Mouse (Mus musculus) lung, embryonic 15.5 days (tissue): Measurements from ENCODE around the gene Rrm2. TPM values are rescaled to one million over a fixed set of nuclear protein-coding genes. Genes with fewer than 3 reads are reported as not detected.

Experiments
- ATAC-seq: fragments of 200-750 bp; cut with Nextera tagmentation; 2 replicates; pipeline ENCODE4 v1.8.0; 2017; ENCODE audit warnings: moderate number of reproducible peaks, borderline replicate concordance; ENCODE audit not compliant: low FRiP score, low TSS enrichment; ENCODE audit errors: extremely low read depth
- H3K27ac ChIP-seq: fragments of 300-500 bp; sonication (generic); 2 replicates; pipeline ENCODE4 v1.5.1; 2015; ENCODE audit warnings: moderate library complexity, mild to moderate bottlenecking, inconsistent platforms
- H3K27me3 ChIP-seq: fragments of 300-500 bp; sonication (generic); 2 replicates; pipeline ENCODE4 v1.6.1; 2015; ENCODE audit warnings: inconsistent platforms
- H3K36me3 ChIP-seq: fragments of 300-500 bp; sonication (generic); 2 replicates; pipeline ENCODE4 v1.6.1; 2015; ENCODE audit warnings: inconsistent platforms
- H3K4me1 ChIP-seq: fragments of 300-500 bp; sonication (generic); 2 replicates; pipeline ENCODE4 v1.6.1; 2015; ENCODE audit warnings: inconsistent platforms
- H3K4me2 ChIP-seq: fragments of 300-500 bp; sonication (generic); 2 replicates; pipeline ENCODE4 v1.6.1; 2015; ENCODE audit warnings: inconsistent platforms, mild to moderate bottlenecking, moderate library complexity
- H3K4me3 ChIP-seq: fragments of 300-500 bp; sonication (generic); 2 replicates; pipeline ENCODE4 v1.5.1; 2015; ENCODE audit warnings: mild to moderate bottlenecking, inconsistent platforms
- H3K9ac ChIP-seq: fragments of 300-500 bp; sonication (generic); 2 replicates; pipeline ENCODE4 v1.6.1; 2015; ENCODE audit warnings: inconsistent platforms
- H3K9me3 ChIP-seq: fragments of 300-500 bp; sonication (generic); 2 replicates; pipeline ENCODE4 v1.6.1; 2016; ENCODE audit warnings: inconsistent platforms
- WGBS: fragments of 180-500 bp; shearing (Covaris S2); methylation state at CpG from one replicate; pipeline ENCODE4 v1.1.7; 2015; 5-methylcytosine and 5-hydroxymethylcytosine counted together
- polyA plus RNA-seq: library from polyadenylated mRNA; unstranded; fragments of >200 nt; fragmentation: Nextera tagmentation; extraction: Ambion mirVana; gene quantifications from 2 replicates; pipeline ENCODE4 v1.2.1, GENCODE M21; 2015

Rrm2 gene
- polyA plus RNA-seq = 222 and 224 TPM in 2 replicates

- ATAC-seq = peak; percentile 92
- H3K9me3 ChIP-seq = no peaks in the 10 kb centered on the region
- H3K9ac ChIP-seq = peak within 1 kb of the TSS; percentile 82
- under 1% methylated on average over 83 of the region's 83 CpGs for WGBS
- peak within 1 kb of the TSS; percentile 82 for H3K4me3 ChIP-seq
- peak within 1 kb of the TSS; percentile 87 for H3K27ac ChIP-seq
- no peaks in the 10 kb centered on the region for H3K27me3 ChIP-seq
- peak within 1 kb of the TSS; percentile 94 for H3K4me2 ChIP-seq
- H3K4me1 ChIP-seq = peaks cover 49% of the 10 kb centered on the region
- H3K36me3 ChIP-seq = peaks cover 19% of the 10 kb centered on the region
Measured at GRCm38 (mm10) chr12:24707954-24708823, at the start of gene Rrm2. Gene Rrm2, plus strand, starts transcription at chr12:24708241.

- Histone ChIP-seq H3K4me2 (no peak overlapping the region), H3K9me3 (no peaks in the 10 kb centered on the region), H3K36me3 (peaks cover 53% of the 10 kb centered on the region), H3K4me3 (no peak overlapping the region), H3K27me3 (no peaks in the 10 kb centered on the region), H3K9ac (no peak overlapping the region), H3K4me1 (no peaks in the 10 kb centered on the region), H3K27ac (no peak overlapping the region)
- ATAC-seq = no peak
- WGBS = 86% methylated on average over 4 of the region's 4 CpGs
Measured at GRCm38 (mm10) chr12:24658998-24659397, 49.0 kb upstream of the Rrm2 start.

GRCm38 (mm10) chr12:24659923-24660322 lies 48.1 kb upstream of the Rrm2 start:
- WGBS = 85% methylated on average over 9 of the region's 9 CpGs
- Histone ChIP-seq H3K4me2 (no peak overlapping the region), H3K4me1 (no peaks in the 10 kb centered on the region), H3K27ac (no peak overlapping the region), H3K9ac (no peak overlapping the region), H3K4me3 (no peak overlapping the region), H3K27me3 (no peaks in the 10 kb centered on the region), H3K9me3 (no peaks in the 10 kb centered on the region), H3K36me3 (peaks cover 45% of the 10 kb centered on the region)
- ATAC-seq = no peak

GRCm38 (mm10) chr12:24661100-24661499 lies 46.9 kb upstream of the Rrm2 start:
- no peak for ATAC-seq
- no peaks in the 10 kb centered on the region for H3K27me3 ChIP-seq
- H3K4me2 ChIP-seq = no peak overlapping the region
- no peaks in the 10 kb centered on the region for H3K9me3 ChIP-seq
- no peak overlapping the region for H3K9ac ChIP-seq
- no peak overlapping the region for H3K4me3 ChIP-seq
- H3K4me1 ChIP-seq = no peaks in the 10 kb centered on the region
- WGBS = 75% methylated on average over 4 of the region's 4 CpGs
- H3K27ac ChIP-seq = no peak overlapping the region
- H3K36me3 ChIP-seq = peaks cover 35% of the 10 kb centered on the region

- ATAC-seq = no peak
- H3K27ac ChIP-seq = no peak overlapping the region
- no peaks in the 10 kb centered on the region for H3K9me3 ChIP-seq
- H3K4me1 ChIP-seq = no peaks in the 10 kb centered on the region
- 80% methylated on average over 5 of the region's 5 CpGs for WGBS
- H3K36me3 ChIP-seq = peaks cover 32% of the 10 kb centered on the region
- H3K4me2 ChIP-seq = no peak overlapping the region
- H3K27me3 ChIP-seq = no peaks in the 10 kb centered on the region
- H3K4me3 ChIP-seq = no peak overlapping the region
- no peak overlapping the region for H3K9ac ChIP-seq
Measured at GRCm38 (mm10) chr12:24662131-24662530, 45.9 kb upstream of the Rrm2 start.

- peaks cover 26% of the 10 kb centered on the region for H3K27me3 ChIP-seq
- H3K27ac ChIP-seq = no peak overlapping the region
- no peak for ATAC-seq
- no peaks in the 10 kb centered on the region for H3K36me3 ChIP-seq
- H3K4me1 ChIP-seq = peaks cover 30% of the 10 kb centered on the region
- peak overlapping the region; percentile 54 for H3K4me3 ChIP-seq
- WGBS = 10% methylated on average over 9 of the region's 9 CpGs
- H3K9me3 ChIP-seq = no peaks in the 10 kb centered on the region
- peak overlapping the region; percentile 66 for H3K9ac ChIP-seq
- peak overlapping the region; percentile 91 for H3K4me2 ChIP-seq
Measured at GRCm38 (mm10) chr12:24680096-24680491, 27.9 kb upstream of the Rrm2 start.

- no peak overlapping the region for H3K27ac ChIP-seq
- 2% methylated on average over 54 of the region's 61 CpGs for WGBS
- peaks cover 26% of the 10 kb centered on the region for H3K27me3 ChIP-seq
- H3K4me2 ChIP-seq = peak overlapping the region; percentile 91
- H3K9me3 ChIP-seq = no peaks in the 10 kb centered on the region
- H3K4me1 ChIP-seq = peaks cover 30% of the 10 kb centered on the region
- H3K9ac ChIP-seq = peak overlapping the region; percentile 66
- ATAC-seq = peak; percentile 55; the same call in 1 of the 2 replicates
- peak overlapping the region; percentile 54 for H3K4me3 ChIP-seq
- no peaks in the 10 kb centered on the region for H3K36me3 ChIP-seq
Measured at GRCm38 (mm10) chr12:24680492-24681285, 27.4 kb upstream of the Rrm2 start.

GRCm38 (mm10) chr12:24681286-24682023 lies 26.6 kb upstream of the Rrm2 start, which contains the start of gene Cys1:
Gene Cys1, minus strand, starts transcription at chr12:24681813.
- H3K36me3 ChIP-seq = no peaks in the 10 kb centered on the region
- H3K27me3 ChIP-seq = peaks cover 26% of the 10 kb centered on the region
- WGBS = 5% methylated on average over 20 of the region's 20 CpGs
- H3K4me1 ChIP-seq = peaks cover 35% of the 10 kb centered on the region
- H3K4me2 ChIP-seq = peak within 1 kb of the TSS; percentile 91
- no peaks in the 10 kb centered on the region for H3K9me3 ChIP-seq
- ATAC-seq = 0 out of 2 replicates have a peak, but pooled peaks have one; percentile 27
- peak within 1 kb of the TSS; percentile 81 for H3K27ac ChIP-seq
- H3K4me3 ChIP-seq = peak within 1 kb of the TSS; percentile 54
- H3K9ac ChIP-seq = peak within 1 kb of the TSS; percentile 66

GRCm38 (mm10) chr12:24682563-24682962 lies 25.5 kb upstream of the Rrm2 start:
- no peak for ATAC-seq
- H3K27me3 ChIP-seq = peaks cover 26% of the 10 kb centered on the region
- no peaks in the 10 kb centered on the region for H3K9me3 ChIP-seq
- H3K4me3 ChIP-seq = no peak overlapping the region
- H3K9ac ChIP-seq = no peak overlapping the region
- peaks cover 35% of the 10 kb centered on the region for H3K4me1 ChIP-seq
- WGBS = 25% methylated on average over 8 of the region's 8 CpGs
- H3K27ac ChIP-seq = peak overlapping the region; percentile 81
- H3K36me3 ChIP-seq = no peaks in the 10 kb centered on the region
- peak overlapping the region; percentile 91; the same call in 1 of the 2 replicates for H3K4me2 ChIP-seq

- H3K4me2 ChIP-seq = no peak overlapping the region
- peaks cover 26% of the 10 kb centered on the region for H3K27me3 ChIP-seq
- no peak for ATAC-seq
- H3K27ac ChIP-seq = peak overlapping the region; percentile 81; the same call in 1 of the 2 replicates
- no peaks in the 10 kb centered on the region for H3K36me3 ChIP-seq
- no peak overlapping the region for H3K4me3 ChIP-seq
- H3K4me1 ChIP-seq = peaks cover 35% of the 10 kb centered on the region
- 70% methylated on average over 7 of the region's 7 CpGs for WGBS
- no peaks in the 10 kb centered on the region for H3K9me3 ChIP-seq
- H3K9ac ChIP-seq = no peak overlapping the region
Measured at GRCm38 (mm10) chr12:24683461-24683860, 24.6 kb upstream of the Rrm2 start.

- peak overlapping the region; percentile 59; the same call in 1 of the 2 replicates for H3K27ac ChIP-seq
- H3K9ac ChIP-seq = no peak overlapping the region
- ATAC-seq = peak; percentile 44; the same call in 1 of the 2 replicates
- no peaks in the 10 kb centered on the region for H3K9me3 ChIP-seq
- 54% methylated on average over 6 of the region's 6 CpGs for WGBS
- H3K4me1 ChIP-seq = peaks cover 25% of the 10 kb centered on the region
- H3K27me3 ChIP-seq = peaks cover 20% of the 10 kb centered on the region
- H3K36me3 ChIP-seq = no peaks in the 10 kb centered on the region
- no peak overlapping the region; the same call in 1 of the 2 replicates for H3K4me2 ChIP-seq
- H3K4me3 ChIP-seq = no peak overlapping the region
Measured at GRCm38 (mm10) chr12:24686038-24686695, 21.9 kb upstream of the Rrm2 start.
